Mouse (Mus musculus) CH12.LX (cell line): Measurements from ENCODE around the gene Bod1. TPM values are rescaled to one million over a fixed set of nuclear protein-coding genes. Genes with fewer than 3 reads are reported as not detected.

Source experiments
- DNase-seq: peaks from one replicate; pipeline ENCODE4 v3.0.0-alpha.2; 2013; ENCODE audit errors: extremely low read depth
- H3K27ac ChIP-seq: 2 replicates; pipeline ENCODE4 v1.5.1; 2012; ENCODE audit warnings: low read depth, mild to moderate bottlenecking, control low read depth, moderate library complexity; ENCODE audit not compliant: insufficient read depth
- H3K27me3 ChIP-seq: replicated peaks from 2 replicates; pipeline ENCODE3; 2012; ENCODE audit warnings: inconsistent platforms
- H3K36me3 ChIP-seq, 2 experiments: replicated peaks in 1 of 2; 2 replicates each; pipeline versions ENCODE3 to v1.6.1; 2012; ENCODE audit warnings: inconsistent platforms in 1 of 2, low read length in 1 of 2, mild to moderate bottlenecking in 1 of 2, mixed read lengths in 1 of 2, moderate library complexity in 1 of 2; ENCODE audit not compliant: control insufficient read depth in 1 of 2, insufficient read depth in 1 of 2
- H3K4me1 ChIP-seq, 2 experiments: 2 replicates each; pipeline ENCODE4 v1.6.1; 2012; ENCODE audit warnings: inconsistent platforms in 1 of 2, moderate library complexity in 1 of 2; ENCODE audit not compliant: insufficient read depth in 2 of 2, control insufficient read depth in 1 of 2
- H3K4me2 ChIP-seq: 2 replicates; pipeline ENCODE4 v1.6.1; 2012; ENCODE audit warnings: low read depth, mild to moderate bottlenecking, control low read depth; ENCODE audit not compliant: poor library complexity, insufficient read depth, severe bottlenecking
- H3K4me3 ChIP-seq, 3 experiments: fragments of 150-350 bp in 1 of 3; sonication (generic) in 1 of 3; replicated peaks in 1 of 3; 2 replicates each; pipeline versions ENCODE3 to v1.5.1; 2011 to 2012; ENCODE audit warnings: low read depth in 2 of 3, low read length in 2 of 3, mild to moderate bottlenecking in 2 of 3, moderate library complexity in 2 of 3, control low read depth in 1 of 3, improper control_type of control experiment in 1 of 3, inconsistent platforms in 1 of 3, mixed read lengths in 1 of 3; ENCODE audit not compliant: poor library complexity in 1 of 3
- H3K79me2 ChIP-seq: replicated peaks from 2 replicates; pipeline ENCODE4 v1.6.1; 2012; ENCODE audit warnings: mild to moderate bottlenecking, moderate library complexity; ENCODE audit not compliant: control insufficient read depth, poor library complexity, insufficient read depth, severe bottlenecking; ENCODE audit errors: extremely low read depth
- H3K9ac ChIP-seq: 2 replicates; pipeline ENCODE4 v1.6.1; 2012; ENCODE audit warnings: low read depth, mild to moderate bottlenecking, control low read depth, moderate library complexity; ENCODE audit not compliant: insufficient read depth
- H3K9me3 ChIP-seq: replicated peaks from 2 replicates; pipeline ENCODE3; 2012; ENCODE audit warnings: low read length, inconsistent platforms, mixed read lengths
- BHLHE40 ChIP-seq: IDR thresholded peaks from 2 replicates; pipeline ENCODE4 v1.6.1; 2011; ENCODE audit warnings: mild to moderate bottlenecking, low read depth, low read length, improper control_type of control experiment
- CHD2 ChIP-seq: IDR thresholded peaks from 2 replicates; pipeline ENCODE4 v1.6.1; 2011; ENCODE audit warnings: low read length, improper control_type of control experiment
- CTCF ChIP-seq, 2 experiments: IDR thresholded peaks in 1 of 2; conservative IDR thresholded peaks in 1 of 2; 2 replicates each; pipeline ENCODE4 v1.5.1; 2011 to 2012; ENCODE audit warnings: low read depth in 2 of 2, low read length in 2 of 2, improper control_type of control experiment in 1 of 2, inconsistent platforms in 1 of 2, mild to moderate bottlenecking in 1 of 2, moderate library complexity in 1 of 2
- ELF1 ChIP-seq: IDR thresholded peaks from 2 replicates; pipeline ENCODE4 v1.6.1; 2014; ENCODE audit warnings: low read depth, mild to moderate bottlenecking, inconsistent platforms, low read length, improper control_type of control experiment
- ETS1 ChIP-seq: conservative IDR thresholded peaks from 2 replicates; pipeline ENCODE4 v1.6.1; 2012; ENCODE audit warnings: low read depth, mild to moderate bottlenecking, inconsistent platforms, low read length, improper control_type of control experiment, moderate library complexity
- GABPA ChIP-seq: IDR thresholded peaks from 2 replicates; pipeline ENCODE4 v1.6.1; 2012; ENCODE audit warnings: low read depth, low read length, improper control_type of control experiment, inconsistent platforms; ENCODE audit not compliant: insufficient replicate concordance
- HCFC1 ChIP-seq: IDR thresholded peaks from 2 replicates; pipeline ENCODE4 v1.6.1; 2012; ENCODE audit warnings: low read depth, mild to moderate bottlenecking, inconsistent platforms, low read length, improper control_type of control experiment
- IRF4 ChIP-seq: IDR thresholded peaks from 2 replicates; pipeline ENCODE4 v1.6.1; 2014; ENCODE audit warnings: low read depth, mild to moderate bottlenecking, inconsistent platforms, low read length, improper control_type of control experiment
- JUN ChIP-seq: IDR thresholded peaks from 2 replicates; pipeline ENCODE4 v1.6.1; 2011; ENCODE audit warnings: low read depth, mild to moderate bottlenecking, low read length, improper control_type of control experiment, moderate library complexity; ENCODE audit not compliant: insufficient read depth
- JUND ChIP-seq: conservative IDR thresholded peaks from 2 replicates; pipeline ENCODE4 v1.6.1; 2011; ENCODE audit warnings: low read depth, low read length, improper control_type of control experiment
- KAT2A ChIP-seq: IDR thresholded peaks from 2 replicates; pipeline ENCODE4 v1.6.1; 2012; ENCODE audit warnings: low read length, improper control_type of control experiment, inconsistent platforms; ENCODE audit not compliant: insufficient replicate concordance
- MAFK ChIP-seq: IDR thresholded peaks from 2 replicates; pipeline ENCODE4 v1.6.1; 2011; ENCODE audit warnings: low read length, improper control_type of control experiment; ENCODE audit not compliant: insufficient replicate concordance
- MAX ChIP-seq: IDR thresholded peaks from 2 replicates; pipeline ENCODE4 v1.6.1; 2011; ENCODE audit warnings: low read length, improper control_type of control experiment
- MAZ ChIP-seq: IDR thresholded peaks from 2 replicates; pipeline ENCODE4 v1.6.1; 2012; ENCODE audit warnings: low read depth, mild to moderate bottlenecking, inconsistent platforms, low read length, improper control_type of control experiment, moderate library complexity
- MEF2A ChIP-seq: IDR thresholded peaks from 2 replicates; pipeline ENCODE4 v1.6.1; 2014; ENCODE audit warnings: low read depth, mild to moderate bottlenecking, inconsistent platforms, low read length, improper control_type of control experiment, borderline replicate concordance
- MXI1 ChIP-seq: IDR thresholded peaks from 2 replicates; pipeline ENCODE4 v1.6.1; 2011; ENCODE audit warnings: mild to moderate bottlenecking, low read depth, low read length, improper control_type of control experiment
- PAX5 ChIP-seq: IDR thresholded peaks from 2 replicates; pipeline ENCODE4 v1.6.1; 2012; ENCODE audit warnings: low read length, inconsistent platforms, mixed read lengths
- RAD21 ChIP-seq: IDR thresholded peaks from 2 replicates; pipeline ENCODE4 v1.6.1; 2011; ENCODE audit warnings: low read depth, mild to moderate bottlenecking, low read length, improper control_type of control experiment, moderate library complexity
- RCOR1 ChIP-seq: conservative IDR thresholded peaks from 2 replicates; pipeline ENCODE4 v1.6.1; 2012; ENCODE audit warnings: low read depth, mild to moderate bottlenecking, inconsistent platforms, low read length, improper control_type of control experiment
- SMC3 ChIP-seq: IDR thresholded peaks from 2 replicates; pipeline ENCODE4 v1.6.1; 2011; ENCODE audit warnings: low read depth, low read length, improper control_type of control experiment
- TBP ChIP-seq: conservative IDR thresholded peaks from 2 replicates; pipeline ENCODE4 v1.6.1; 2011; ENCODE audit warnings: low read depth, low read length, improper control_type of control experiment
- UBTF ChIP-seq: IDR thresholded peaks from 2 replicates; pipeline ENCODE4 v1.6.1; 2012; ENCODE audit warnings: low read depth, mild to moderate bottlenecking, inconsistent platforms, low read length, improper control_type of control experiment, moderate library complexity
- USF1 ChIP-seq: IDR thresholded peaks from 2 replicates; pipeline ENCODE4 v1.6.1; 2014; ENCODE audit warnings: low read depth, mild to moderate bottlenecking, inconsistent platforms, low read length, improper control_type of control experiment
- USF2 ChIP-seq: conservative IDR thresholded peaks from 2 replicates; pipeline ENCODE4 v1.6.1; 2011; ENCODE audit warnings: low read depth, low read length, improper control_type of control experiment
- dilution Hi-C: fragments of 300-500 bp; cut with MboI; formaldehyde crosslinking; loops from 2 replicates; pipeline ENCODE4 v1.14.3; 2020; ENCODE audit warnings: low sequenced_read_pairs; ENCODE audit not compliant: extremely low pct_unique_long_range_greater_than_20kb, extremely low pct_ligation_motif_present
- in situ Hi-C: fragments of 300-500 bp; cut with MboI; formaldehyde crosslinking; loops from 3 replicates; pipeline ENCODE4 v1.14.3; 2019; ENCODE audit warnings: low sequenced_read_pairs, low pct_ligation_motif_present, low pct_unique_long_range_greater_than_20kb, mixed read lengths
- polyA plus RNA-seq: library from polyadenylated mRNA; unstranded; fragments of >175 nt; gene quantifications from 2 replicates; pipeline ENCODE4 v1.2.1, GENCODE M21; 2012; ENCODE audit warnings: low read depth; ENCODE audit not compliant: insufficient read length
- total RNA-seq, 2 experiments: library from RNA; depleted of rRNA; stranded (reverse); fragments of 300-350 nt in 1 of 2; fragments of >200 nt in 1 of 2; gene quantifications; 2 replicates each; pipeline ENCODE4 v1.2.3; 2012 to 2014

Bod1 gene
- total and polyA plus RNA-seq, 3 experiments = 32.6 to 38.2 (median 33.2) TPM

- Histone ChIP-seq H3K79me2 (no peaks in the 10 kb centered on the region), H3K27me3 (peaks cover 11% of the 10 kb centered on the region), H3K36me3 (no peaks in the 10 kb centered on the region), H3K9ac (no peak overlapping the region), H3K4me2 (no peak overlapping the region), H3K9me3 (no peaks in the 10 kb centered on the region), H3K4me1 (peaks cover 4 to 11% of the 10 kb centered on the region in 2 experiments; a peak in 3 of 4 replicates), H3K4me3 (no peak overlapping the region), H3K27ac (no peak overlapping the region)
- DNase-seq = no peak
- no peak for TF ChIP-seq USF1
- TF ChIP-seq MEF2A = no peak
- in situ Hi-C loops (no loop called here), dilution Hi-C loops (no loop called here)
Measured at GRCm38 (mm10) chr11:31713641-31714121, 42.0 kb upstream of the Bod1 start.

- no peaks in the 10 kb centered on the region for H3K9me3 ChIP-seq
- no peaks in the 10 kb centered on the region for H3K36me3 ChIP-seq
- peaks cover 1 to 5% of the 10 kb centered on the region in 2 experiments; a peak in 3 of 4 replicates for H3K4me1 ChIP-seq
- dilution Hi-C loops (no loop called here), in situ Hi-C loops (no loop called here)
- no peak overlapping the region for H3K4me3 ChIP-seq
- DNase-seq = no peak
- no peak overlapping the region for H3K4me2 ChIP-seq
- H3K27me3 ChIP-seq = peaks cover 11% of the 10 kb centered on the region
- H3K79me2 ChIP-seq = no peaks in the 10 kb centered on the region
- no peak overlapping the region for H3K27ac ChIP-seq
- no peak for TF ChIP-seq SMC3
- no peak for TF ChIP-seq IRF4
- TF ChIP-seq CTCF (conservative IDR thresholded peaks at IDR 0.05 in 1 of 2, IDR thresholded peaks at IDR 0.05 in 1 of 2; ENCODE audit: low read depth in 2 of 2, low read length in 2 of 2) = no peak
- no peak for TF ChIP-seq HCFC1
- no peak for TF ChIP-seq TBP
- no peak for TF ChIP-seq CHD2
- no peak for TF ChIP-seq MXI1
- no peak for TF ChIP-seq ELF1
- TF ChIP-seq MAZ = no peak
- TF ChIP-seq MEF2A = no peak
- no peak overlapping the region for H3K9ac ChIP-seq
Measured at GRCm38 (mm10) chr11:31713116-31713515, 41.4 kb upstream of the Bod1 start.

GRCm38 (mm10) chr11:31707771-31708170 lies 36.1 kb upstream of the Bod1 start:
- dilution Hi-C loops = no loop called here
- H3K27me3 ChIP-seq = peaks cover 11% of the 10 kb centered on the region
- no peak overlapping the region for H3K4me2 ChIP-seq
- in situ Hi-C loops = no loop called here
- H3K4me3 ChIP-seq = no peak overlapping the region
- peaks cover 7% of the 10 kb centered on the region for H3K9me3 ChIP-seq
- H3K79me2 ChIP-seq = no peaks in the 10 kb centered on the region
- TF ChIP-seq KAT2A (no peak), TBP (no peak), BHLHE40 (no peak), GABPA (no peak), PAX5 (no peak), ETS1 (no peak), MAX (no peak), JUND (no peak), HCFC1 (no peak), UBTF (no peak), MAZ (no peak), JUN (no peak), MEF2A (no peak), USF2 (no peak), MXI1 (no peak), SMC3 (no peak), RAD21 (no peak), RCOR1 (no peak), MAFK (no peak)
- no peak overlapping the region for H3K9ac ChIP-seq
- DNase-seq = no peak
- no peak overlapping the region for H3K27ac ChIP-seq
- peaks cover 6 to 24% of the 10 kb centered on the region in 2 experiments; a peak in 3 of 4 replicates for H3K4me1 ChIP-seq
- no peaks in the 10 kb centered on the region for H3K36me3 ChIP-seq
